Mouse (Mus musculus): ENCODE data around the gene Mx1. TPM values are rescaled to one million over a fixed set of nuclear protein-coding genes. Genes with fewer than 3 reads are reported as not detected.
A peak's percentile ranks its signal among the peaks of the same experiment; 100 is the strongest.

Mx1 gene
- total RNA-seq, 2 experiments from 2014 or later: 1.5 to 2.3 TPM

- DNase-seq: no peak
Measured at GRCm38 (mm10) chr16:97443670-97444263, 18.9 kb downstream of the Mx1 start.

GRCm38 (mm10) chr16:97441967-97442366, 20.7 kb downstream of the Mx1 start:
- DNase-seq: no peak

DNA sequence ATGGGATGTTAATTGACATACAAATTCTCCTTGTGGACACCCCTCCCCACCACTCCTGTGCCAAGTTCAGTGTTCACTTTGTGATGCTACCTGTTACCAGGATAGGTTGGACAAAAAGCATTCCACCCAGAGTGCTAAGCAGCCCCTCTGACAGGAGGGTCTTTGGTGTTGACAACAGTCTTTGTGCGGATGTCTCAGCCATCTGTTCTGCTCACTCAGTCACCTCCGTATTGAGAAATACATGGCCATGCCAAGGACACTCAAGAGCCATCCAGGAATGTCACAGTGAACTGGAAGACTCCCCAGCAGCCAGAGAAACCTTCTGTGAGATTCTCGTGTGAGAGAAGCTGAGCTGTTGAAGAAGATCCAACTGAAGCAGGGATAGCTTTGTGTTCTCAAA, 24.5 kb downstream of the Mx1 start:
- no peak for DNase-seq

GRCm38 (mm10) chr16:97437448-97438056, 25.2 kb downstream of the Mx1 start:
- DNase-seq: no peak

- DNase-seq: no peak
Measured at GRCm38 (mm10) chr16:97434206-97434605, 28.5 kb downstream of the Mx1 start.

GRCm38 (mm10) chr16:97431328-97431727, 31.4 kb downstream of the Mx1 start:
- DNase-seq: no peak

DNA sequence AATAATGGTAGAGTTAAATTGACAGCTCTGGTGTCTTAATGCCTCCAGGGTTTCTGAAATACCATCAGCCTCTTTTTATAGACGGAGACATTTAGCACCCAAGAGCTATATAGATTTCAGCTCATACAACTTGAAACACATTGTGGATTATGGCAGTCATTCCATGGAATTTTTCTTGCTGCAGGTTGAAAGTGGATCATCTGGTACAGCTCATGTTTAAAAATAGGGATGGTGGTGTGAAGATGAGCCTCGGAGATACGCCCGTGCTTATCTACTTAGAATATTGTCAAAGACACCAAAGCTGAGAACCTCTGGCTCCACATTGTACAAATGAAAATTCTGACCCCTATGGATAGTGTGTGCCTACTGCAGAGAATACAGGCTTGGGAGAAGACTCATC, 32.6 kb downstream of the Mx1 start:
- DNase-seq: no peak

DNA sequence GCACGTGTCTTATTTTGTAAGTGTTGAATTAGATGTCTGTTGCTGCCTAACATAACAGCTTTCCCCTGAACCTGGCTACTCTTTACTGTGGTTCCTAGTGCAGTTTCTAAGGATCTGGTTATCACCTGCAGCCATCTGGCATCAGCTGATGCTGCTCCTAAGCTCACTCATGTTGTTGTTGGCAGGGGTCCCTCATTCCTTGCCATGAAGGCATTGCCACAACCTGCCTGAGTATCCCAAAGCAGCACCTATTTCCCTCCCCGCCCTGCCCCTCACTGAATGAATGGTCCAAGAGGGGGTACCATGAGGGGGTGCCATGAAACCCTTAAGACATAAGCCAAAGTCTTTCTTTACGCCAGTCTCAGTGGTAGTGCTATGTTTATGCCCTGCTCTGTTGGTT, 34.7 kb downstream of the Mx1 start:
- DNase-seq: no peak

- no peak for DNase-seq
Measured at GRCm38 (mm10) chr16:97423627-97424026, 39.1 kb downstream of the Mx1 start.

DNA sequence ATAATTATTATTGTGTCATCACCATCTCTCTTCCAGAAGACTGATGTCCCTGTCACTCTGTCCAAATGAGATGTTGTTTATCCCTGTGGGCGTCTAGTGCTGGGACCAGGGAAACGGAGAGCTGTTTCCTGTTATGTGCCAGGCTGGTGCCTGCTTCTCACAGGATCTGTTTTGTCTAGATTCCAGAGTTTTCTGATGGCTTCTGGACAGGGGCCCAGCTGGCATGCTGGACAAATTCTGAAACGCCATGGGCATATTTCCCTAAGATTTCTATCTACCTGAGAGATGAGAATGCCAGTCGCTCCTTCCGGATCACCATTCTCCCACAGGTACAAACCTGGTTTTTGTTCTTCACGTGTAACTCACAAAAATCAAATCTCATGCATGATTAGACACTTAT, 41.0 kb downstream of the Mx1 start:
- no peak for DNase-seq

GRCm38 (mm10) chr16:97418749-97419453, 43.8 kb downstream of the Mx1 start:
- DNase-seq: no peak

- DNase-seq: peak in 1 of 2 experiments; percentile 24
Measured at GRCm38 (mm10) chr16:97417896-97418542, 44.7 kb downstream of the Mx1 start.

- DNase-seq: no peak
Measured at GRCm38 (mm10) chr16:97405476-97406012, 57.2 kb downstream of the Mx1 start.

DNA sequence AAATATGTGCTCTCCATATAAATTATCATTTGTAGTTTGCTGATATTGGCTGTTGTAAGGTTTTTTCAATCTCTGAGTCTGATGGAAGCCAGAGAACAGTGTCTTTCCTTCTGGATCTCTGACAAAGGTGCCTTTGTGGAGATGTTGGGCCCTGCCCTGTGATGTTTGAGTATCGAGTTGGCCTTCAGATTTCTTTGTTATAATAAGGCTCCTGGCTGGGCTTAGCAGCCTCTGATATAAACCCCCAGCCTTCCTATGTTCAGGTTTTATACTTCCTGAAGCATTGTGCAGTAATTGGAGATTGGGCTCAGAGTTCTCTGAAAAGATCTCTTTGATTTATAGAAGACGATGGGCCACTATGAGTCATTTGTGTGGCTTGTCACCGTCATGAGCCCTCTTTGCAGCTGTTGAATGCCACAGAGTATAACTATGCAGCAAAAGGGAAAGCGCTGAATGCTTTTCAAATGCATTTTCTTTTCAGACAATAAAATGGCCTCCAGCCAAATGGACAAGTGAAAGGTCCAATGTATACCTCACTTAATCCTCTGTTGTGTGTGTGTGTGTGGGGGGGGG, 60.4 kb downstream of the Mx1 start:
- no peak for DNase-seq

- no peak for DNase-seq
Measured at GRCm38 (mm10) chr16:97401741-97402140, 61.0 kb downstream of the Mx1 start.

DNA sequence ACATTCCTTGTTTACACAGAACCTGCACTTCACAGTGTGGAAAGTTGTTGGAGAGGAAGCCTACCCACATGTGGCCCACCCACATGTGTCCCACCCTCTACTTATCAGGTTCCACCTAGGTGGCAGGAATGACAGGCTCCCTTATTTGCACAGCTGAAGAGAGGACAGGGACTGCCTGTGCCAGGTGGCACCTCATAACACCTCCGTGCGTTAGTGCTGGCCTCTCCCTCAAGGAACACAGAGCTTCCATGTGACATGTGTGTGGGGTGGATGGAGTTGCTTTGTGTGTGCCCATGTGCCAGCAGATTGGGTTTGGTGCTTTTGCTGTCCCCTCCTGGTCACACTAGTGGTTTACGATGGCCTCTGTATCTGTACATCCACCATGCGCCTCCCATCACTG, 62.7 kb downstream of the Mx1 start:
- no peak for DNase-seq

- DNase-seq: no peak
Measured at GRCm38 (mm10) chr16:97397945-97398531, 64.7 kb downstream of the Mx1 start.

Other genes with a start within 250 kb of the Mx1 start
- gene Bace2, start 106.2 kb downstream of the Mx1 start, total RNA-seq (2021): 1 to 10 TPM; 3.4 to 5.0 TPM
- not detected for gene Fam3b, start 51.9 kb upstream of the Mx1 start, total RNA-seq (2021)
- gene Tmprss2, start 148.3 kb upstream of the Mx1 start, total RNA-seq (2021): not detected